Mouse (Mus musculus) bone marrow, adult 2 months (tissue): ENCODE results near the gene Ptges. TPM values are rescaled to one million over a fixed set of nuclear protein-coding genes. Genes with fewer than 3 reads are reported as not detected.

ENCODE experiments used
- H3K27ac ChIP-seq: fragments of 200-500 bp; 2 replicates; pipeline ENCODE4 v1.5.1; 2012; ENCODE audit warnings: low read depth, mild to moderate bottlenecking, control low read depth, inconsistent platforms, low read length; ENCODE audit not compliant: control insufficient read depth, poor library complexity, insufficient read depth
- H3K4me1 ChIP-seq: fragments of 200-500 bp; 2 replicates; pipeline ENCODE4 v1.6.1; 2011; ENCODE audit warnings: low read length; ENCODE audit not compliant: control insufficient read depth, insufficient read depth
- H3K4me3 ChIP-seq: fragments of 200-500 bp; replicated peaks from 2 replicates; pipeline ENCODE3; 2011; ENCODE audit warnings: mild to moderate bottlenecking, low read depth, low read length, control low read depth; ENCODE audit not compliant: control insufficient read depth
- CTCF ChIP-seq: fragments of 200-500 bp; IDR thresholded peaks from 2 replicates; pipeline ENCODE4 v1.5.1; 2011; ENCODE audit warnings: low read length, control low read depth; ENCODE audit not compliant: control insufficient read depth, insufficient read depth
- POLR2A ChIP-seq: fragments of 200-500 bp; IDR thresholded peaks from 2 replicates; pipeline ENCODE4 v1.6.1; 2011; ENCODE audit warnings: low read depth, mild to moderate bottlenecking, control low read depth, low read length, borderline replicate concordance; ENCODE audit not compliant: control insufficient read depth
- WGBS: fragments of 180-500 bp; shearing (Covaris S2); methylation state at CpG from one replicate; pipeline ENCODE4 v1.1.7; 2018; 5-methylcytosine and 5-hydroxymethylcytosine counted together
- polyA plus RNA-seq: library from polyadenylated mRNA; stranded (reverse); fragments of >200 nt; gene quantifications from 2 replicates; pipeline ENCODE4 v1.2.4, GENCODE M21; 2011; ENCODE audit warnings: low replicate concordance; ENCODE audit not compliant: missing spikeins, insufficient read depth, insufficient read length

Gene Ptges
- polyA plus RNA-seq, 1 experiment, result 8.0 TPM

- no peak for TF ChIP-seq POLR2A
- no peak for TF ChIP-seq CTCF
- WGBS, result 71% methylated on average over 7 of the region's 7 CpGs
- H3K4me1 ChIP-seq, result no peaks in the 10 kb centered on the region
- no peak overlapping the region for H3K4me3 ChIP-seq
- no peak overlapping the region for H3K27ac ChIP-seq
These were observed 48.4 kb downstream of the Ptges start for GRCm38 (mm10) chr2:30881215-30881614.

GRCm38 (mm10) chr2:30879481-30879880, 50.2 kb downstream of the Ptges start:
- Histone ChIP-seq H3K4me3 (no peak overlapping the region), H3K27ac (no peak overlapping the region), H3K4me1 (no peaks in the 10 kb centered on the region)
- TF ChIP-seq POLR2A (no peak), CTCF (no peak)
- WGBS, result 90% methylated on average over 15 of the region's 15 CpGs

GRCm38 (mm10) chr2:30875621-30876432, 53.8 kb downstream of the Ptges start:
- H3K4me3 ChIP-seq, result no peak overlapping the region
- no peak overlapping the region for H3K27ac ChIP-seq
- 72% methylated on average over 11 of the region's 11 CpGs for WGBS
- no peak for TF ChIP-seq CTCF
- TF ChIP-seq POLR2A, result no peak
- H3K4me1 ChIP-seq, result no peaks in the 10 kb centered on the region

GRCm38 (mm10) chr2:30875096-30875495, 54.6 kb downstream of the Ptges start:
- 79% methylated on average over 7 of the region's 7 CpGs for WGBS
- TF ChIP-seq CTCF, result no peak
- no peak for TF ChIP-seq POLR2A
- no peaks in the 10 kb centered on the region for H3K4me1 ChIP-seq
- no peak overlapping the region for H3K4me3 ChIP-seq
- H3K27ac ChIP-seq, result no peak overlapping the region

- H3K27ac ChIP-seq, result no peak overlapping the region
- no peak overlapping the region for H3K4me3 ChIP-seq
- WGBS, result 73% methylated on average over 10 of the region's 10 CpGs
- no peak for TF ChIP-seq CTCF
- no peak for TF ChIP-seq POLR2A
- H3K4me1 ChIP-seq, result no peaks in the 10 kb centered on the region
These were observed 55.2 kb downstream of the Ptges start for GRCm38 (mm10) chr2:30874445-30874844.

GRCm38 (mm10) chr2:30872669-30873068, 57.0 kb downstream of the Ptges start:
- Histone ChIP-seq H3K4me3 (no peak overlapping the region), H3K4me1 (no peaks in the 10 kb centered on the region), H3K27ac (no peak overlapping the region)
- WGBS, result 81% methylated on average over 6 of the region's 6 CpGs
- TF ChIP-seq CTCF (no peak), POLR2A (no peak)

- WGBS, result 72% methylated on average over 8 of the region's 8 CpGs
These were observed 58.8 kb downstream of the Ptges start for GRCm38 (mm10) chr2:30870863-30871262.

GRCm38 (mm10) chr2:30865426-30865825, 64.2 kb downstream of the Ptges start:
- Histone ChIP-seq H3K4me1 (no peaks in the 10 kb centered on the region), H3K4me3 (no peak overlapping the region), H3K27ac (no peak overlapping the region)
- 66% methylated on average over 3 of the region's 3 CpGs for WGBS
- TF ChIP-seq CTCF, result no peak
- TF ChIP-seq POLR2A, result no peak

More at GRCm38 (mm10) chr2:30870863-30871262, 58.8 kb downstream of the Ptges start:
- Histone ChIP-seq H3K27ac (no peak overlapping the region), H3K4me1 (no peaks in the 10 kb centered on the region), H3K4me3 (no peak overlapping the region)
- no peak for TF ChIP-seq CTCF
- TF ChIP-seq POLR2A, result no peak
